Mouse (Mus musculus) hindbrain, postnatal 0 days (tissue): ENCODE measurements around the gene Nrf1. TPM values are rescaled to one million over a fixed set of nuclear protein-coding genes. Genes with fewer than 3 reads are reported as not detected.

Source experiments
- ATAC-seq: fragments of 200-750 bp; cut with Nextera tagmentation; 2 replicates; pipeline ENCODE4 v1.8.0; 2017; ENCODE audit warnings: mild to moderate bottlenecking, moderate TSS enrichment, moderate library complexity
- DNase-seq: peaks from one replicate; pipeline ENCODE4 v3.0.0-alpha.2; 2015; ENCODE audit warnings: low spot score
- H3K27ac ChIP-seq: fragments of 300-500 bp; sonication (generic); 2 replicates; pipeline ENCODE4 v1.5.1; 2014; ENCODE audit warnings: mild to moderate bottlenecking
- H3K27me3 ChIP-seq: fragments of 300-500 bp; sonication (generic); 2 replicates; pipeline ENCODE4 v1.6.1; 2014; ENCODE audit warnings: low read length, mixed read lengths; ENCODE audit not compliant: insufficient read depth
- H3K36me3 ChIP-seq: fragments of 300-500 bp; sonication (generic); 2 replicates; pipeline ENCODE4 v1.6.1; 2014; ENCODE audit warnings: low read length, mixed read lengths; ENCODE audit not compliant: insufficient read depth
- H3K4me1 ChIP-seq: fragments of 300-500 bp; sonication (generic); 2 replicates; pipeline ENCODE4 v1.6.1; 2014; ENCODE audit warnings: antibody characterized with exemption, low read length, mixed read lengths; ENCODE audit not compliant: insufficient read depth
- H3K4me2 ChIP-seq: fragments of 300-500 bp; sonication (generic); 2 replicates; pipeline ENCODE4 v1.6.1; 2014; ENCODE audit warnings: low read depth, mild to moderate bottlenecking, low read length, moderate library complexity, mixed read lengths
- H3K4me3 ChIP-seq: fragments of 300-500 bp; sonication (generic); 2 replicates; pipeline ENCODE4 v1.5.1; 2014; ENCODE audit warnings: low read length
- H3K9ac ChIP-seq: fragments of 300-500 bp; sonication (generic); replicated peaks from 2 replicates; pipeline ENCODE4 v1.6.1; 2014; ENCODE audit warnings: mild to moderate bottlenecking, low read length, moderate library complexity, mixed read lengths
- H3K9me3 ChIP-seq: fragments of 300-500 bp; sonication (generic); 2 replicates; pipeline ENCODE4 v1.6.1; 2016; ENCODE audit warnings: low read length, mixed read lengths
- CTCF ChIP-seq: IDR thresholded peaks from 2 replicates; pipeline ENCODE4 v1.5.1; 2016; ENCODE audit warnings: antibody characterized with exemption, control low read depth, low read depth
- WGBS: fragments of 180-500 bp; shearing (Covaris S2); extraction: QIAGEN DNeasy Blood & Tissue Kit; methylation state at CpG from one replicate; pipeline ENCODE4 v1.1.7; 2014; 5-methylcytosine and 5-hydroxymethylcytosine counted together
- polyA plus RNA-seq: library from polyadenylated mRNA; unstranded; fragments of >200 nt; fragmentation: Nextera tagmentation; extraction: Ambion mirVana; gene quantifications from 2 replicates; pipeline ENCODE4 v1.2.1, GENCODE M21; 2015
- total RNA-seq: library from RNA; depleted of rRNA; stranded (reverse); fragments of >200 nt; gene quantifications from 2 replicates; pipeline ENCODE4 v1.2.3, GENCODE M21; 2014

Gene Nrf1
- total and polyA plus RNA-seq, 2 experiments from 2014 or later = 21.3 to 77.7 TPM

- Histone ChIP-seq H3K4me3 (no peak overlapping the region), H3K27me3 (no peaks in the 10 kb centered on the region), H3K27ac (no peak overlapping the region), H3K36me3 (no peaks in the 10 kb centered on the region), H3K4me2 (no peak overlapping the region), H3K9ac (no peak overlapping the region), H3K4me1 (no peaks in the 10 kb centered on the region), H3K9me3 (no peaks in the 10 kb centered on the region)
- peak; percentile 61 for DNase-seq
- 53% methylated on average over 3 of the region's 3 CpGs for WGBS
- TF ChIP-seq CTCF = no peak
- no peak for ATAC-seq
These were observed 5.3 kb upstream of the Nrf1 start for GRCm38 (mm10) chr6:30042483-30042882.

GRCm38 (mm10) chr6:30048163-30048500 is 344 bp downstream of the Nrf1 start:
- no peak; the same call in 1 of the 2 replicates for ATAC-seq

GRCm38 (mm10) chr6:30048501-30049353 is 939 bp downstream of the Nrf1 start:
- Histone ChIP-seq H3K4me1 (peaks cover 13% of the 10 kb centered on the region), H3K9ac (peak overlapping the region; percentile 99), H3K27me3 (no peaks in the 10 kb centered on the region), H3K27ac (peak overlapping the region; percentile 100), H3K36me3 (no peaks in the 10 kb centered on the region), H3K9me3 (no peaks in the 10 kb centered on the region), H3K4me3 (peak overlapping the region; percentile 98), H3K4me2 (peak overlapping the region; percentile 83)
- DNase-seq (peak; percentile 68), ATAC-seq (no peak)
- TF ChIP-seq CTCF = peak; percentile 34
- 3% methylated on average over 44 of the region's 54 CpGs for WGBS

More at GRCm38 (mm10) chr6:30048163-30048500, 344 bp downstream of the Nrf1 start:
- no peaks in the 10 kb centered on the region for H3K9me3 ChIP-seq
- no peak for DNase-seq
- 0% methylated on average over 42 of the region's 45 CpGs for WGBS
- no peaks in the 10 kb centered on the region for H3K27me3 ChIP-seq
- H3K4me3 ChIP-seq = peak overlapping the region; percentile 98
- H3K27ac ChIP-seq = peak overlapping the region; percentile 100
- peak overlapping the region; percentile 99 for H3K9ac ChIP-seq
- H3K4me1 ChIP-seq = peaks cover 13% of the 10 kb centered on the region
- no peak for TF ChIP-seq CTCF
- H3K36me3 ChIP-seq = no peaks in the 10 kb centered on the region
- peak overlapping the region; percentile 83 for H3K4me2 ChIP-seq

- WGBS = 70% methylated on average over 1 of the region's 1 CpGs
- peak; percentile 20 for DNase-seq
- H3K9ac ChIP-seq = no peak overlapping the region
These were observed 5.3 kb downstream of the Nrf1 start for GRCm38 (mm10) chr6:30053116-30053515.

GRCm38 (mm10) chr6:30062544-30062943 is 14.8 kb downstream of the Nrf1 start:
- Histone ChIP-seq H3K27ac (no peak overlapping the region), H3K27me3 (no peaks in the 10 kb centered on the region), H3K9ac (no peak overlapping the region), H3K9me3 (no peaks in the 10 kb centered on the region), H3K4me3 (no peak overlapping the region), H3K4me1 (no peaks in the 10 kb centered on the region), H3K4me2 (no peak overlapping the region), H3K36me3 (no peaks in the 10 kb centered on the region)
- no peak for DNase-seq
- TF ChIP-seq CTCF = no peak
- no peak for ATAC-seq
- 93% methylated on average over 2 of the region's 2 CpGs for WGBS

More at GRCm38 (mm10) chr6:30053116-30053515, 5.3 kb downstream of the Nrf1 start:
- TF ChIP-seq CTCF = no peak
- no peaks in the 10 kb centered on the region for H3K9me3 ChIP-seq
- H3K4me3 ChIP-seq = no peak overlapping the region
- no peaks in the 10 kb centered on the region for H3K36me3 ChIP-seq
- peak overlapping the region; percentile 65 for H3K27ac ChIP-seq
- no peak overlapping the region for H3K4me2 ChIP-seq
- ATAC-seq = no peak
- no peaks in the 10 kb centered on the region for H3K27me3 ChIP-seq
- H3K4me1 ChIP-seq = peaks cover 13% of the 10 kb centered on the region

GRCm38 (mm10) chr6:30065369-30065768 is 17.6 kb downstream of the Nrf1 start:
- H3K4me2 ChIP-seq = no peak overlapping the region
- H3K36me3 ChIP-seq = no peaks in the 10 kb centered on the region
- 96% methylated on average over 2 of the region's 2 CpGs for WGBS
- no peak overlapping the region for H3K9ac ChIP-seq
- no peaks in the 10 kb centered on the region for H3K4me1 ChIP-seq
- no peaks in the 10 kb centered on the region for H3K9me3 ChIP-seq
- no peak for TF ChIP-seq CTCF
- ATAC-seq = no peak
- DNase-seq = no peak
- H3K27ac ChIP-seq = no peak overlapping the region
- H3K4me3 ChIP-seq = no peak overlapping the region
- H3K27me3 ChIP-seq = no peaks in the 10 kb centered on the region

GRCm38 (mm10) chr6:30066746-30067145 is 19.0 kb downstream of the Nrf1 start:
- Histone ChIP-seq H3K27ac (no peak overlapping the region), H3K9ac (no peak overlapping the region), H3K9me3 (no peaks in the 10 kb centered on the region), H3K4me2 (no peak overlapping the region), H3K36me3 (no peaks in the 10 kb centered on the region), H3K4me1 (no peaks in the 10 kb centered on the region), H3K27me3 (no peaks in the 10 kb centered on the region), H3K4me3 (no peak overlapping the region)
- DNase-seq (no peak), ATAC-seq (no peak)
- no peak for TF ChIP-seq CTCF
- 95% methylated on average over 2 of the region's 2 CpGs for WGBS
